Mouse (Mus musculus) heart, postnatal 4 days (tissue): ENCODE measurements around the gene Shoc2. TPM values are rescaled to one million over a fixed set of nuclear protein-coding genes. Genes with fewer than 3 reads are reported as not detected.

Source experiments
- DNase-seq: peaks from one replicate; pipeline ENCODE4 v3.0.0; 2021
- total RNA-seq, 2 experiments: library from RNA; stranded (reverse); gene quantifications; 2 replicates each; pipeline ENCODE4 v1.2.3; 2021

The Shoc2 gene
- total RNA-seq, 2 experiments from 2014 or later: 37.3 to 39.6 TPM

DNA sequence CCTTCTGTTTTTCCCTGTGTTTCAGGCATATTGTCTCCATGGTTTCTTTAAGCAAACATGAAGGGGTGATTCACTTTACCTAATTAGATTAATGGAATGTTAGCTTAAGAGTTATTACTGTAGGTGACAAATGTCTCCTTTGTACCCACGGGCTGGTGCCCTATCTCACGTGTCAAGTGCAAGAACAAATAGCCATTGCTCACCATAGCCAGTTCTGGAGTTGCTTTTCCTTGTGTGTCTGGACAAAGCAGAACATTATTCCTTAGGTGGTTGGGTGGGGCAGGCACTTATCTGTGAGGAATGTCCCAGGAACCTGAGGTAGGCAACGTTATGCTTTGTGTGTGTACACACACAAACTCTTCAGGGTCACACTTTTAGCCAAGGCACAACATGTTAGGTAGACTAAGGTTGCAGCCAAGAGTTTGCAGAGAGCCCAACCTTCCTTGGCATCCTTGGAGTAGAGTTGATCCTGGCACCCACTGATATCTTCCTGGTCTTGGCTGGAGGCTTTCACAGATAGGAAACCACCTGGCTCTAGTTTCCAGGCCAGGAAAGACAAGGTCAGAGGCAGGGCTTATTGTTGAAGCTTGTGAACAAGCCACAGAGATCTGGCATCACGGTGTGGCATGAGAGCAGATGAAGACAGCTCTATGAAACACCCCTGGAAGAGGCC, 96.4 kb downstream of the Shoc2 start:
- DNase-seq: no peak

DNA sequence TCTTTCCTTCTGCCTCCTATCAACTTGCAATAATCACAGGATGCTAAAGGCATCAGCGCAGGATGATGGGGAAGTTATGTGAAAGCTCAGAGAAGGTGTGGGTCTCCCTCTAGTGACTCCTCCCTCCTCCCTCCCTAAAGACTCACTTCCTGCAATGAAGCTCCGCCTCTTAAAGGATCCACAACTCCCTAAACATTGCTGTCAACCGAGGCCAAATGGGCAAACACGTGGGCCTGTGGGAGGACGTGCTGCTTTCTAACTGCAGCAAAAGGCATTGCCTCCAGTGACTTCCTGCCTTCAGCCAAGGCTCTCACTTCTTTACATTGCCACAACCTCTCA, 96.9 kb downstream of the Shoc2 start:
- DNase-seq: no peak

DNA sequence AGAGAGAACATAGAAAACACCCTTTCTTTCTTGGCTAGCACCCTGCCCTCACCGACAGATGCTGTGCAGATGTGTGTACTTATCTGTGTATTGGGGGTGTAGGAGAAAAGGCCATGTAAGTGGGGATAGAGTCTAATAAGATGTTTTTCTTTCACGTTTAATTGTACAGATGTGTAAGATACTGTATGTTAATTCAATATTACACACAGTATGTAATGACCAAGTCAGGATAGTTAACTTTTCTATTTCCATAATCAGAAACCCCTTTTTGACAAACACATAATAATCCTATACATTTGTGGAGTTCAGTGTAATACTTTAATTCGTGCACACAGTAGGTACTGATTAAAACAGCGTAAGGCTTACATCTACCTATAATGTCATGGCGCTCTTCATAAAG, 99.7 kb downstream of the Shoc2 start, which contains the start of gene Adra2a:
TSS of gene Adra2a (plus strand) at position 301 of the 400 bp plus-strand sequence.
- DNase-seq: no peak

DNA sequence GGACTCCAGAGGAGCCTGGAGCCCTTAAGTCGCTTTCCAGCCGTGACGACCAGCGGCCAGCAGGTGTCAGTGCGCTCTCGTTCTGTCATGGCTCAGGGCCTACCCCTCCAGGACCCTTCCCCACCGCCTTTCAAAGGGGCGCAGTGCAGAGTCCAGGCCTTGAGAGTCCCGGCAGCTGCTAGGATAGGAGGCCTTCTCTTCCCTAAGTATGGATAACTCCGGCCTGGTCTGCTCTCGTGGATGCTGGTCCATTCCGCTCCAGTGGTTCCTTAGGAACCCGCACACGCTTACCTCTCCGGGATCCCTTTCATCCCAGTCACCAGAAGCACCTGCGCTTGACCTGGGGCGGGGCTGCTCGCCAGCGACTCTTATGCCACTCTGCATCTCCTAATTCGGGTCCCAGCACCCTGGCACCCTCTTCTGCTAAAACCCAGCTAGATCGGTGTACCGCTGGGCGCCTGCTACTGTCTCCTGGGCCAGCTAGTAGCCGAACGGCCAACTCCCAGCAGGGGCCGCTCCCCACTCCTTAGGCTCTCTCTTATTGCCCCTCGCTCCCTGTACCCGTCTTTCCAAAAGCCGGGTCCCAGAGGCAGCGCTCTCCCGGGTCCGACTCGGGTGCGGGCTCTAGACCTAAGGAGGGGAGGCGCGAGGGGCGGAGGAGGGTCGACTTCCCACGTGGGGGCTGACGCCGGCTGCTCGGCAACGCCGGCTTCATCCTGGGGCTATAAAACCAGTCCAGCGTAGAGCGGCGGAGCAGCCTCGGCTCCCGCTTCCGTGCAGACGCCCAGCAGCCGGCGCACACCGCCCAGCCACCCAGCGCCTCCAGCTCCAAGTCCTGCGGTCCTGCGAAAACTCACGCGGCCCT, 100.6 kb downstream of the Shoc2 start:
- peak; percentile 71 for DNase-seq

DNA sequence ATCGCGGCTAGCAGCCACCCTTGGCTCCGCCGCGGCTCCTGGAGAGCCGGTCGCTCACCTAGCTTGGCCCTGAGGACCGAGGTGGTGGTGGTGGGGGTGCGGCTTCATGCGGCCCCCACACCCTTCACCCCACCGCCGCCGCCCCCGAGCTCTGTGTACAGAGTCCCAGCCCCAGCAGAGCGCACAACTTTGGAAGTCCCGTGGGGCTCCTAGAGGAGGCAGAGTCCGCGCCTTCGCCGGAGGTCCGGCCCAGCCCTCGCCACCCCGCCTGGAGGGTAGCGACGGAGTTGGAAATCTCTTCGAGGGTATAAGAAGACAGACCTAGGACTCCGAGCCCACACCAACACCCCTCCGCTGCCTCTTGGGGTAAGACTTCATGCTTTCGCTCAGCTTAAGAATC, 101.3 kb downstream of the Shoc2 start:
- no peak for DNase-seq

DNA sequence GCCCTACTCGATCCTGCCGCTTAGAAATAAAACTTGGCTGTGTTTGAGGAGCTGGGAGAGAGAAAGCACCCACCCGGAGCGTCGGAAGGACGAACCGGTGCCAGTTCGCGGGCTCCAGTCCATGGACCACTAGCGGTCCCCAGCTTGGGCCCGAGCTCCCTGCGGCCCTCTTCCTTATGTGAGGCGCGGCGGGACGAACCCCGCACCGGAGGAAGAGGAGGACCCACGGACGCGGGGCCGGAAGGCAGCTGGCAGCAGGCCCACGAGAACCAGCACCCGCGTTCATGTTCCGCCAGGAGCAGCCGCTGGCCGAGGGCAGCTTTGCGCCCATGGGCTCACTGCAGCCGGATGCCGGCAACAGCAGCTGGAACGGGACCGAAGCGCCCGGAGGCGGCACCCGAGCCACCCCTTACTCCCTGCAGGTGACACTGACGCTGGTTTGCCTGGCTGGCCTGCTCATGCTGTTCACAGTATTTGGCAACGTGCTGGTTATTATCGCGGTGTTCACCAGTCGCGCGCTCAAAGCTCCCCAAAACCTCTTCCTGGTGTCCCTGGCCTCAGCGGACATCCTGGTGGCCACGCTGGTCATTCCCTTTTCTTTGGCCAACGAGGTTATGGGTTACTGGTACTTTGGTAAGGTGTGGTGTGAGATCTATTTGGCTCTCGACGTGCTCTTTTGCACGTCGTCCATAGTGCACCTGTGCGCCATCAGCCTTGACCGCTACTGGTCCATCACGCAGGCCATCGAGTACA, 102.0 kb downstream of the Shoc2 start:
- DNase-seq: no peak

DNA sequence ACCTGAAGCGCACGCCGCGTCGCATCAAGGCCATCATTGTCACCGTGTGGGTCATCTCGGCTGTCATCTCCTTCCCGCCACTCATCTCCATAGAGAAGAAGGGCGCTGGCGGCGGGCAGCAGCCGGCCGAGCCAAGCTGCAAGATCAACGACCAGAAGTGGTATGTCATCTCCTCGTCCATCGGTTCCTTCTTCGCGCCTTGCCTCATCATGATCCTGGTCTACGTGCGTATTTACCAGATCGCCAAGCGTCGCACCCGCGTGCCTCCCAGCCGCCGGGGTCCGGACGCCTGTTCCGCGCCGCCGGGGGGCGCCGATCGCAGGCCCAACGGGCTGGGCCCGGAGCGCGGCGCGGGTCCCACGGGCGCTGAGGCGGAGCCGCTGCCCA, 102.6 kb downstream of the Shoc2 start:
- no peak for DNase-seq

DNA sequence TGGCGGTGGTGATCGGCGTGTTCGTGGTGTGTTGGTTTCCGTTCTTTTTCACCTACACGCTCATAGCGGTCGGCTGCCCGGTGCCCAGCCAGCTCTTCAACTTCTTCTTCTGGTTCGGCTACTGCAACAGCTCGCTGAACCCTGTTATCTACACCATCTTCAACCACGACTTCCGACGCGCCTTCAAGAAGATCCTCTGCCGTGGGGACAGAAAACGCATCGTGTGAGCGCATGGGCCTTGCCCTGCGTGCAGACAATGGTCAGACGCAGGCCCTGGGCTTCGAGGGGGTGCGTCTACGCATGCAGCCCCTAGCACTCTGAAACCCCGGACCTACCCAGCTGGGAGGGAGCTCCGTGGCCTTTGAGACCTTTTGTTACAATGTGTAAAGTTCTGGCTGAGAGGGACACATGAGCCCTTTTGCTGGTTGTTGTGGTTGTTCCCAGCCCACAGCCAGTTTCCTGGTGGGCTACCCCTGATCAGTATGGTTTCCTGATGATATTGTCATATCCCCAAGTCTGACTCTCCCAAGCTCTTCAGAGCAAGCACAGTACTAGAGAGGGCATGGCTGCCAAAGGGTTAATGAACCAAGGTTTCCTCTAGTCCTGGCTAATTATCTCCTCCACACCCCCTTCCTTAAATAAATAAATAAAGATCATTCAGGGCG, 103.4 kb downstream of the Shoc2 start:
- no peak for DNase-seq

DNA sequence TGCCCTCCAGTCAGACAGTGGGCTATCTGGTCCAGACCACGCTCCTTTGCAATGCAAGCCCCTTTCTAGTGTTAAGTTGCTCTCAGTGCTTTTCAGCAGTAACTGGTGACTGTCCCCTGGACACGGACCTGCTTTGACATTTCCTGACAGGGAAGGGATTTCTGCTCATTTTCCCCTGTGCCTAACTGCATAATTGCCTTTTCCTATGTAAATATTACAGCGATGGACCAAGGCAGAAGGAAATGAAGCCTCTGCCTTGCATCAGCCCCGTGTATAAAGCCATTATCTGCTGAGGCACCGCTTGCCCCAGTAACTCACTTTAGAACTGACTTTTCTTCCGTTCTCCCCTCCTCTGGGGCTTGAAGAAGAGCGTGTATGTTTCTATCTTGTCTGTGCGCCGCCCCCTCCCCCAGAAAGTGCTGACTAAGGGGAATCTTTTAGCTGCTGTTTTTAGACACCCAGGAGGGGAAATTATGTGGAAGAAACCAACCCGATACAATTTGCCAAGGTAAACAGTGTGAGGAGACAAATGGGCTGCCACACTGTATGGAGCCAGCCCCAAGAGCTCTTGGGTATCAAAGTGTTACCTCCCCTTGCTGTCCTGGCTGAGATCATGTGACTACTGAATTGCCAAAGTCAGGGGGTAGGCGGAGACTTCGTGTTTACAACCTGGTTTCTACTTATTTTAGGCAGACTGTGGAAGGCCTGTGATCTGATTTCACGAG, 104.2 kb downstream of the Shoc2 start:
- no peak for DNase-seq

DNA sequence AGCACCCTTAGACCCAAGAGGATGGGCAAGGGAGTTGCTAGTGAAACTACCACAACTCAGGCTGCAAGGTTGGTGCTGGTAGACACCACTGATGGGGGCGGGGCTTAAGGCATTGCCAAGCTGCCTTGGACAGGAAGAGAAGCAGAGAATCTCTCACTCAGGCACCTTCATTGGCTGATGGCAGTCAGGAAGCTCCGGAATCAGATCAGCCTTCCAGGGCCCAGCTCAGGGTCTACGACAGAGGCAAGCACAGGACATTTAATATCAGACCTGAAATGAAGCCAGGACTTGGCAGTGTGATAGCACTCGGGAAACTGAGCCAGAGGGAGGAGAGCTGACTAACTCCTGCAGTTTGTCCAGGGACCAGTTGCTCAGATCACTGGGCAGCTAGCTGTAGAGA, 107.5 kb downstream of the Shoc2 start:
- no peak for DNase-seq

DNA sequence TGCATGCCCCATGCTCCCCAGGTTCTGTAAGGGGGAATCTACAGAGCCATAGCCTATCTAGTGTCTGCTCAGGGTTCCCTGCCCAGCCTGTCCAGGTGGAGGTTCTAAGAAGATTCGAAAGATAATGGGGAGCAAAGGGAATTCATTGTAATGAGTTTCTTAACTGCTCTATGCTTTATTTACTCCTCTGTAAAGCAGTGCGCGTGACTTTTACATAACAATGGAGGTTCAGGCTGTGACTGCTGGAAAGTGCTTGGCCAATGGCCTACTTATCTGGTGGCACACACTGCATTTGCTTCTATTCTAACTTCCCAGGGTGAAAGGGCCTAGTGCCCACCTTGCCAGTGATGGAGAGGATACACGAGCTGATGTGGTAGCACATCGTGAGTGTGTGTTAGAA, 111.7 kb downstream of the Shoc2 start:
- no peak for DNase-seq

DNA sequence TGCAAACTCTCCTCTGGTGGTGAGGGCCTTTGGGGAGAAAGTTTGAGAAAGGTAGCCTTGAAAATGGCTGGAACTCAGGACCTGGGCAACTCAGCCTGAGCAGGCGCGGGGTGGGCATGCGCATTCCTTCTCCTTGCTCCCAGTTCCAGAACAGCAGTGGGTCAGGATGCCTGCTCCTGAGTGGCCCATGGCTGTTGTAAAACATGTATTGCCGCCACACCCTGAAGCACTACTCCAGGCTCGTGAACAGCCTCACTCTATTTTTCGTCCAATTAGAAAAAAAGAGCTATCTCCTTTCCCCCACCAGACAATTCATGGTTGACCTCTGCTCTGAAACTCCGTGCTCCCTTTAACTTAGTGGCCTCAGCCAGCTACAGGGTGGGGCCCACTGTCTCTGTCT, 124.3 kb downstream of the Shoc2 start:
- DNase-seq: no peak

DNA sequence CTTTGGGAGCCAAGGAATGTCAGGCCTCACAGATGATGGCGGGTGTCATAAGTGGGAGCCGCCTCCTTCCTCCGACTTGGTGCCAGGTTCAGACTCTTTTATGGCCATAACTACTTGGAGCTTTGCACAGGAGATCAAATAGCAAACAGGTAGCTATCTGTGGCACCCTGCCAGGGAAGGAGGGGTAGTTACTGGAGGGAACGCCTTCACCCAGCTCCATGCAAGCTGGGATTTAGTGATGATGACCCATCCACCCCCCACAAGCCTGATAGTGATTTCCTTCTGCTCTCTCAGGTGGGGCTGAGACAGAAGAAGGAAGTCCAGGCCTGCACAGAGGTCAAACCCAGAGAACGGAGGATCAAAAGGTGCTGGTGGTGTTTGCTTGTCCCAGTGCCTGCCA, 126.4 kb downstream of the Shoc2 start:
- DNase-seq: no peak

DNA sequence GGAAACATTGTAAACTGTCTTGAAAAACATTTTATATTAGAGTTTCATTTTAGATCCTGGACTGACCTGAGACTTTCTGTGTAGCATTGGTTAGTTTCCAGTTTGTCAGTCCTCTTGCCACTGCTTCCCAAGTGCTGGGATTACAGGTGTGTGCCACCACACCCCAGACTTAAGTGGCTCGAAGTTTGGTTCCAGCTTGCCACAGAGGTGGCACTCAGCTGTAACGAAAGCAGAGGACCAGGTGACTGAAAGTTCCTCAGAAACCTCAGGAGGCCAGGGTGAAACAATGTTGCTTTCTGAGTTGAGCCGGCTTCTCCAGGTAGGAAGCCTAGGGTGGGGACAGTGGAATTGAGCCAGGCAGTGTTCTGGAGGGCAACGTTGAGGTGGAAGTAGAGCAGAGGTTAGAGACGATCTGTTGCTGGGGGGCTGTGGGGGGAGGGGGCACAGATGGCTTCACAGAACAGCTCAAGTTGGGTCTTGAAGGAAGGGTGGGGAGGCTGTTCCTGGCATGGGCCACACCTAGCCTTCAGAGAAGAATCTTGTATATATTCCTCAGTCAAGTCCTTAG, 128.2 kb downstream of the Shoc2 start:
- DNase-seq: no peak

DNA sequence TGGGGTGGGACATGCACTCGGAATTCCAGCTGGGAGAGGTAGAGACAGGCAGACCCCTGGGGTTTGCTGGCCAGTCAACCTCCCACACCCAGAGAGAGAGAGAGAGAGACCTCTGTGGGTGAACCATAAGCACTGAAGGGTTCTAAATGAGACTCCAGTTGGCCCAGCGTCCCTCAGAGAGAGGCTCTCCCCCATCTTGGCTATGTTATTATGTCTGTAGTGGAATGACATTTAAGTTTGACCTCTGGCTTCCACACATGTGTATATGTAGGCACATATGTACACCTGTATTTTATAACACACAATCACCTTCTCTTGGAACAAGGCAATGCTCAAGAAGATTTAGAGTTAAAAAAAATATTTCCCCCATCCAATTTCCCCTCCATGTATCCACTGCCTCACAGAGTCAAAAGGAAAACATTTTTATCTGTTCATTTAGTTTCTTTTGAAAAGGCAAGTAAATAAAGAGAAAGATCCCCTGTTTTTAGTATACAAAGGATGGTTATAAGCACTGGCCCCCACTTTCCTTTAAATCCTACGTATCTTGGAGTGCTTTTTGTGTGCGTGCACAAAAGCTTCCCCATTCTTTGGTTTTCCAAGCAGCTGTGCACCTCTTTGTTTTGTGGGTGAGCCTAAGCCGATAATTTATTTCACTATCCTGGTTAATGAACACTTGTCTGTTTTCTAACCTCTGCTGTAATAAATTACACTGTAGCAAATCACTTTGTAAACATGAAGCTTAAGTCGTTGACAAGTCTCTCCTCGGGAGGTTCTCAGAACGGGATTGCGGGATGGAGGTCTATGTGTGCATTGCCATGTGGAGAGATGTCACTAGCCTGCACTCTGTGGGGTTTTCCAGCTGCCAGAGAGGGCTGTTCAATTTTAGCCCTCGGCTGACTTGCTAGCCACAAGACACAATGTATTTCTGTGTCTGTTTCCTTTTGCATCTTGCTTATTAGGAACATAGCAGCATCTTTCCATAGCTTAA, 132.6 kb downstream of the Shoc2 start:
- DNase-seq: no peak

DNA sequence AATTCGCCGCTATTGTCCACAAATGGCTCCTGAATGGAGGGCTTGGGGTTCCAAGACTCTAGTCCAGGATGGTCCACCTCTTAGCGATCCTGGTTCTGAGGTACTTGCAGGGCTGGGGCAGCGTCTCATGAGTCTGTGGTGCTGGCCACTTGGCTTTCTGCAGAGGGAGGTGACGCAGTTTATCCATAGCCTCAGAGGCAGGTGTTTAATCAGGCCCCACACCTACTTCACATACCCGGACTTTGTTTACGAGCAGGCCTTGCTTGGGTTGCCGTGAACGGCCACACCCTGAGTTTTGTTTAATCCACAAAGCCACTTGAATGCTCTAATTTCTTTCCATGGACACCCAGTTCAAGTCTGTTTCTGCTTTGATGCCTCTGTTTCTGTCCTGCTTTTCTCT, 137.2 kb downstream of the Shoc2 start:
- DNase-seq: no peak

DNA sequence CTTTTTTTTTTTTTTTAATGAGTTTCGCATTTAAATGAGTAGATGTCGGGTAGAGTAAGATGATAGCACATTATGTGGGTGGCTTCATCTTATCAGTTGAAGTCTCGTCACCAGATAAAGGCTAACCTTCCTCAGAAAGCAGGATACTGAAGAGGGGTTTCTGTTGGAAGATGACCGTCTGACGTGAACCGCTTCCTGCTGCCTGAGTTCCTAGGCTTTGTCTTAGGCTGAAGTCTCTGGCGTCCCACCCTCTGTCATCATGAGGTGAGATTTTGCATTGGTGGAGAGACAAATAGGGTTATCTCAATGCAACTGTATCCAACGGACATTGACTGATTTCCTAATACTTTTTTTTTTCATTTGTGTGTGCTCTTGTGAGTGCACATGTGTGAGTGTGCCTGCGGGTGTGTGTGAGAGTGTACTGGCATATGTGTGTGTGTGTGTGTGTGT, 137.6 kb downstream of the Shoc2 start:
- no peak for DNase-seq
